Mouse (Mus musculus) gastrocnemius, adult 8-10 months (tissue): ENCODE data around the gene Zfp524. TPM values are rescaled to one million over a fixed set of nuclear protein-coding genes. Genes with fewer than 3 reads are reported as not detected.

Experiments
- total RNA-seq, 4 experiments: library from RNA; stranded (reverse); gene quantifications; 2 replicates each; pipeline ENCODE4 v1.2.4; 2022

Gene Zfp524
- total RNA-seq, 4 experiments from 2014 or later = 8.3 to 11.7 (median 10.2) TPM

Other genes with a start within 250 kb of the Zfp524 start
- gene Fam71e2, start 243.1 kb upstream of the Zfp524 start, total RNA-seq = not detected
- not detected for gene Il11, start 231.6 kb upstream of the Zfp524 start, total RNA-seq
- gene Tmem190, start 231.5 kb upstream of the Zfp524 start, total RNA-seq = not detected
- gene Tmem238, start 224.8 kb upstream of the Zfp524 start, total RNA-seq = 10 to 100 TPM in 1 of 4 experiments, 1 to 10 TPM in 3; 6.0 to 12.3 (median 7.4) TPM
- gene Rpl28, start 221.5 kb upstream of the Zfp524 start, total RNA-seq = 100 to 1,000 TPM; 347 to 558 (median 433) TPM
- 100 to 1,000 TPM in 1 of 4 experiments, 10 to 100 TPM in 3; 92.3 to 102 (median 95.8) TPM for gene Ube2s, start 201.8 kb upstream of the Zfp524 start, total RNA-seq
- gene Shisa7, start 169.7 kb upstream of the Zfp524 start, total RNA-seq = not detected
- 1 to 10 TPM; 3.5 to 5.0 (median 3.8) TPM for gene Isoc2b, start 144.2 kb upstream of the Zfp524 start, total RNA-seq
- 10 to 100 TPM; 23.6 to 32.4 (median 28.2) TPM for gene Isoc2a, start 137.3 kb upstream of the Zfp524 start, total RNA-seq
- gene Gm36210, start 107.9 kb upstream of the Zfp524 start, total RNA-seq = under 1 TPM in 3 of 4 experiments, not detected in 1; 0.29 to 0.81 (median 0.48) TPM
- gene Zfp628, start 99.2 kb upstream of the Zfp524 start, total RNA-seq = 10 to 100 TPM in 2 of 4 experiments, 1 to 10 TPM in 2; 8.3 to 10.7 (median 9.7) TPM
- gene Nat14, start 92.4 kb upstream of the Zfp524 start, total RNA-seq = 1 to 10 TPM; 4.2 to 5.2 (median 4.6) TPM
- gene Ssc5d, start 88.6 kb upstream of the Zfp524 start, total RNA-seq = 1 to 10 TPM; 1.9 to 4.6 (median 2.5) TPM
- 10 to 100 TPM; 55.4 to 88.7 (median 62.8) TPM for gene Sbk2, start 50.0 kb upstream of the Zfp524 start, total RNA-seq
- 1 to 10 TPM in 3 of 4 experiments, under 1 TPM in 1; 0.58 to 1.6 (median 1.1) TPM for gene Sbk3, start 43.2 kb upstream of the Zfp524 start, total RNA-seq
- 1 to 10 TPM; 7.1 to 9.8 (median 8.7) TPM for gene Zfp579, start 18.3 kb upstream of the Zfp524 start, total RNA-seq
- gene Fiz1, start 282 bp downstream of the Zfp524 start, total RNA-seq = 10 to 100 TPM; 22.4 to 25.7 (median 24.6) TPM
- gene Gm44973, start 1.1 kb downstream of the Zfp524 start, total RNA-seq = not detected
- gene Zfp865, start 6.0 kb downstream of the Zfp524 start, total RNA-seq = 10 to 100 TPM; 12.4 to 16.3 (median 13.7) TPM
- gene Ccdc106, start 6.1 kb downstream of the Zfp524 start, total RNA-seq = not detected
- not detected for gene 4632433K11Rik, start 19.7 kb downstream of the Zfp524 start, total RNA-seq
- 1 to 10 TPM; 2.3 to 3.0 (median 2.7) TPM for gene Zfp784, start 24.0 kb downstream of the Zfp524 start, total RNA-seq
- gene Zfp580, start 37.1 kb downstream of the Zfp524 start, total RNA-seq = 1 to 10 TPM; 1.5 to 3.7 (median 3.1) TPM
- 10 to 100 TPM; 38.2 to 52.9 (median 47.0) TPM for gene U2af2, start 47.7 kb downstream of the Zfp524 start, total RNA-seq
- 100 to 1,000 TPM; 164 to 200 (median 181) TPM for gene Epn1, start 65.8 kb downstream of the Zfp524 start, total RNA-seq
- not detected for gene Rfpl4, start 102.5 kb downstream of the Zfp524 start, total RNA-seq
- gene Rasl2-9, start 111.5 kb downstream of the Zfp524 start, total RNA-seq = 1 to 10 TPM; 2.1 to 2.9 (median 2.5) TPM
- not detected for gene Vmn1r55, start 135.3 kb downstream of the Zfp524 start, total RNA-seq
- not detected for gene Vmn1r56, start 182.3 kb downstream of the Zfp524 start, total RNA-seq
- gene Vmn1r57, start 204.1 kb downstream of the Zfp524 start, total RNA-seq = not detected